Mouse (Mus musculus): ENCODE measurements around the gene Vmn1r44. TPM values are rescaled to one million over a fixed set of nuclear protein-coding genes. Genes with fewer than 3 reads are reported as not detected.
"Not testable (repeated sequence)": the region's sequence is repeated elsewhere in the genome, so short reads cannot be mapped to it uniquely, and the experiment has no call there.

The Vmn1r44 gene
- not detected in 2 replicates for polyA plus RNA-seq (2012; ENCODE audit: insufficient read depth, low replicate concordance)

DNA sequence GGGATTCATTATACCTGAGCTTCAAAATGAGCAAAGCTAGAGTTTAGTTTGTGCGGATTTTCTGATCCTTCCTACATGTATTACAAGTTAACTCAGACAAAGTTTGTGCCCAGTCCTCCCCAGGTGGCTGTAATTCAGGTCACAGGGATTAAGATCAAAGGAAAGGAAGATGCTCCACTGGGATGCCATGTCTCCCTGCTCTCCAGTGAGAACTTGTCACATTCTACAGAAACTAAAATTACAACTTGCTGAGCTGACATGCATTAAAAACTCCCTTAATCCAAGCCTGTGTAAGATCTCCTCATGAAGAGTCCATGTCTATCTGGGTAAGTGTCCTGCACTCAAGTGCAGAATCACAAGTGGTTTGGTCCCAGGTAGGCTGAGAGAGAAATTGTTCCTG, at the start of gene Vmn1r44:
Gene Vmn1r44 (plus strand): TSS at position 301 of the 400 bp plus-strand sequence.
- Histone ChIP-seq H3K36me3 (replicated peaks; ENCODE audit: low read length) (no peaks in the 10 kb centered on the region), H3K27me3 (replicated peaks) (no peaks in the 10 kb centered on the region), H3K4me1 (no peaks in the 10 kb centered on the region), H3K9me3 (no peaks in the 10 kb centered on the region), H3K4me3 (replicated peaks) (no peak within 1 kb of the TSS)
- TF ChIP-seq FLI1 (IDR thresholded peaks at IDR 0.05; ENCODE audit: low read length) (no peak), GATA1 (IDR thresholded peaks at IDR 0.05; ENCODE audit: borderline replicate concordance, low read length) (no peak)

DNA sequence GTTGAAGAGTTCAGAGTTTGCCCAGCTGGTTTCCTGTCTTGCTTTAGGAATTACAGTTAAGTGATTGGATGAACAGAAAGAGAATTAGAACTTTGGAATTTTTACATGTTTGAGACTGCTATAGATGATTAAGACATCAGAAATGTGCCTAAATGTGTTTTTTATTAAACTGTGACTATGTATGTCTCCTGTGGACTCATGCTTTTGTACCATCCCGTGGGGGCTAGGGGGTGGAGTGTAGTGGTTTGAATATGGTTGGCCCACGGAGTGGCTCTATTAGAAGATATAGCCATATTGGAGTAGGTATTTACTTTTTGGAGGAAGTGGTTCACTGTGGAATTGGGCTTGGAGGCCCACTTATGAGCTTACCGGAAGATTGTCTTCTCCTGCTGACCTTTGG, 25.9 kb upstream of the Vmn1r44 start:
- Histone ChIP-seq H3K27me3 (replicated peaks) (no peaks in the 10 kb centered on the region), H3K36me3 (replicated peaks; ENCODE audit: low read length) (no peaks in the 10 kb centered on the region), H3K4me1 (no peaks in the 10 kb centered on the region), H3K4me3 (replicated peaks) (no peak overlapping the region), H3K9me3 (peaks cover 30% of the 10 kb centered on the region)
- TF ChIP-seq GATA1 (IDR thresholded peaks at IDR 0.05; ENCODE audit: borderline replicate concordance, low read length) (no peak), FLI1 (IDR thresholded peaks at IDR 0.05; ENCODE audit: low read length) (no peak)

DNA sequence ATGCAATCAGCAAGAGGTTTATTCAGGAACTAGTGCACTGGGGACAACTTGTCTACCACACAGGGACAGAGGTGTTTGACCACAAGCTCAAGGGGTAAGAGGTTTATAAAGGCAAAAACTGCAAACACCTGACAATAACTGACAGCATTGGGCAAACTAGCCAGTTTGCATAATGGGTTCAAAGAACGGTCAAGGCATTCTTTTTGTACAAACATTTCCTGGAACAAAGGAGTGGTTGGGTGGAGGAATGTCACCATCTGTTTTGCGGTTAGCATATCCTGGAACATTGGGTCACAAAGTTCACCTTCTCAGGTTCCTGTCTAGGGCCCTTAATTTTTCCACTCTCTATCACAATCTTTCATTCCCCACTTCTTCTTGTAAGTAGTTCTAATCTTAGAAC, 23.6 kb upstream of the Vmn1r44 start:
- Histone ChIP-seq H3K4me3 (replicated peaks) (no peak overlapping the region), H3K27me3 (replicated peaks) (no peaks in the 10 kb centered on the region), H3K9me3 (peaks cover 43% of the 10 kb centered on the region), H3K4me1 (no peaks in the 10 kb centered on the region), H3K36me3 (replicated peaks; ENCODE audit: low read length) (no peaks in the 10 kb centered on the region)
- TF ChIP-seq FLI1 (IDR thresholded peaks at IDR 0.05; ENCODE audit: low read length): no peak
- no peak for TF ChIP-seq GATA1 (IDR thresholded peaks at IDR 0.05; ENCODE audit: borderline replicate concordance, low read length)

DNA sequence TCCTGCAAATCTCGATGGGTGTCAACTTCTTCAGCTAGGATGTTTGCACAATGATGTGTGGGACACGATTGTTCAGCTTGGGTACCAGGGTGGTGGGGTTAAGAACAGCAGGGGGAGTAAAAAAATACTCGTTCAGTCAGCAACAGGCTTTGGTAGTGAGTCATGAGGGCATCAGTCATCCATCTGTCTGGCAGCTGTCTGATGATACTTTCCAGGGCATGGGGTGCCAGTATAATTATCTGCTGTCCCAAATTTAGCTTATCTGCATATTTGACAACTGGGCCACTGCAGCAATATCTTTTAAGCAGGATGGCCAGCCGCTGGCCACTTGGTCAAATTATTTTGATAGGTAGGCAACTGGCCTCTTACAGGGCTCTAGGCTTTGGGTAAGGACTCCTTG, 19.7 kb upstream of the Vmn1r44 start:
- Histone ChIP-seq H3K36me3 (replicated peaks; ENCODE audit: low read length) (no peaks in the 10 kb centered on the region), H3K4me3 (replicated peaks) (no peak overlapping the region), H3K27me3 (replicated peaks) (no peaks in the 10 kb centered on the region), H3K9me3 (peaks cover 54% of the 10 kb centered on the region), H3K4me1 (no peaks in the 10 kb centered on the region)
- no peak for TF ChIP-seq FLI1 (IDR thresholded peaks at IDR 0.05; ENCODE audit: low read length)
- no peak for TF ChIP-seq GATA1 (IDR thresholded peaks at IDR 0.05; ENCODE audit: borderline replicate concordance, low read length)

DNA sequence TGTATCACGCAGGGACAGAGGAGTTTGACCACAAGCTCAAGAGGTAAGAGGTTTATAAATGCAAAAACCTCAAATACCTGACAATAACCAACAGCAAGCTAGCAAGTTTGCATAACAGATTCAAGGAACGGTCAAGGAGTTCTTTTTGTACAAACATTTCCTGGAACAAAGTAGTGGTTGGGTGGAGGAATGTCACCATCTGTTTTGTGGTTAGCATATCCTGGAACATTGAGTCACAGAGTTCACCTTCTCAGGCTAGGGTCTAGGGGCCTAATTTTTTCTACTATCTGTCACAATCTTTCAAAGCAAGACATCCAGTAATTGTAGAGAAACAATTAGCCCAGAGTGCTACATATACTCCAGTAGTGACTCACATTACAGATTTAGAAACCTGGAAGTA, 16.2 kb upstream of the Vmn1r44 start:
- Histone ChIP-seq H3K4me1 (no peaks in the 10 kb centered on the region), H3K27me3 (replicated peaks) (no peaks in the 10 kb centered on the region), H3K36me3 (replicated peaks; ENCODE audit: low read length) (no peaks in the 10 kb centered on the region), H3K4me3 (replicated peaks) (no peak overlapping the region), H3K9me3 (peaks cover 36% of the 10 kb centered on the region)
- TF ChIP-seq GATA1 (IDR thresholded peaks at IDR 0.05; ENCODE audit: borderline replicate concordance, low read length): no peak
- no peak for TF ChIP-seq FLI1 (IDR thresholded peaks at IDR 0.05; ENCODE audit: low read length)

DNA sequence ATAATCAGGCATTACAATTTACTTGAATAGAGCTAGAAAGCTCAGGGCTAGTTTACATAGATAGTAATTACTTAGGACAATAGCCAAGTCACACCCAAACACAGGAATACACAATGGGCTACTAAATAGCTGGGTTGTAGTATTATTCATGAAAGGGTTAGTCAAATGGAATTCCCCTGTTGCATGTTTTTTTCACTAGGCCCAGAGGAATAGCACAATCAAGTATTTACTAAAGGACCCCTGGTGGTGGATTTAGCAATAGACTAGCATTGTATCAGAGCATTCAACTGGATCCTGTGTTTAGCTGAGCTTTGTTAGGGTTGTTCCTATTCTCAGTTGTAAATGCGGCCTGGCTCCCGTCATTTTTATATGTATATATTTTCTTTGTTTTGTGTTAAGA, 15.5 kb upstream of the Vmn1r44 start:
- Histone ChIP-seq H3K4me1 (no peaks in the 10 kb centered on the region), H3K27me3 (replicated peaks) (no peaks in the 10 kb centered on the region), H3K36me3 (replicated peaks; ENCODE audit: low read length) (no peaks in the 10 kb centered on the region), H3K4me3 (replicated peaks) (no peak overlapping the region), H3K9me3 (peaks cover 35% of the 10 kb centered on the region)
- TF ChIP-seq GATA1 (IDR thresholded peaks at IDR 0.05; ENCODE audit: borderline replicate concordance, low read length) (no peak), FLI1 (IDR thresholded peaks at IDR 0.05; ENCODE audit: low read length) (no peak)

DNA sequence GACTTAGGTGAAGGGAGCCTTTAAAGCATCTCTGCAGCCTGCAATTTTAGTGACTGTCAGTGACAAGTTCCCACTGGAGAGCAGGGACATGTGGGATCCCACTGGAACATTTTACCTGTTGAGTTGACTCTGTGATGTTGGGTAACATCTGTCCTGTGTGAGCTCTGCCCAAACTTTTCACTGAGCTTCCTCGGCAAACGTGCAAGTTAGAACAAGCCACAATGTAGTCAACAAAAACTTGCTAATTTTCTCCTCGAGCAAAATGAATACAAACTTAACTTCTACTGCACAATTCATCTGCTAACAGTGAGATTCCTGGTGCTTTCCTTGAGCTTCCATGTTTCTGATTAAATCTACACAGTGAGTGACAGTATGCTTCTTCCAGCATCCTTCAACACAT, 7.1 kb upstream of the Vmn1r44 start, which contains the start of the genes Vmn1r42 and Vmn1r43:
Gene Vmn1r42 (minus strand): TSS at position 101 of the 400 bp plus-strand sequence.
Gene Vmn1r43 (minus strand): TSS at position 101 of the 400 bp plus-strand sequence.
- not testable (repeated sequence) for H3K9me3 ChIP-seq; H3K36me3 ChIP-seq (replicated peaks; ENCODE audit: low read length); H3K4me3 ChIP-seq (replicated peaks); H3K4me1 ChIP-seq; H3K27me3 ChIP-seq (replicated peaks)

DNA sequence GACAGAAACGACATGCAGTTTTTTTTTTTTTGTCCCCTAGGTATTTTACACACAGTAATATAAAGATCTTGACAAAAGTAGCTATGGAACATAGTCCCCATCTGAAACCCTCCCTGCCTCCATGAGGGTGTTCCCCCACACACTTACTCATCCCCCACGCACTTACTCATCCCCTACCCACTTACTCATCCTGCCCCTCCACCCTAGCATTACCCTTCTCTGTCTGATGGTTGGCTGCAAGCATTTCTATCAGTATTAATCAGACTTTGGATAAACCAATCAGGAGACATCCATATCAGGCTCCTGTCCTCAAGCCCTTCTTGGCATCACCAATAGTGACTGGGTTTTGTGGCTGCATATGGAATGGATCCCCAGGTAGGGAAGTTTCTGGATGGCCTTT, 6.5 kb upstream of the Vmn1r44 start:
- H3K9me3 ChIP-seq: no peaks in the 10 kb centered on the region
- H3K4me3 ChIP-seq (replicated peaks): no peak overlapping the region
- no peaks in the 10 kb centered on the region for H3K36me3 ChIP-seq (replicated peaks; ENCODE audit: low read length)
- TF ChIP-seq GATA1 (IDR thresholded peaks at IDR 0.05; ENCODE audit: borderline replicate concordance, low read length): no peak
- no peak for TF ChIP-seq FLI1 (IDR thresholded peaks at IDR 0.05; ENCODE audit: low read length)
- no peaks in the 10 kb centered on the region for H3K4me1 ChIP-seq
- no peaks in the 10 kb centered on the region for H3K27me3 ChIP-seq (replicated peaks)

DNA sequence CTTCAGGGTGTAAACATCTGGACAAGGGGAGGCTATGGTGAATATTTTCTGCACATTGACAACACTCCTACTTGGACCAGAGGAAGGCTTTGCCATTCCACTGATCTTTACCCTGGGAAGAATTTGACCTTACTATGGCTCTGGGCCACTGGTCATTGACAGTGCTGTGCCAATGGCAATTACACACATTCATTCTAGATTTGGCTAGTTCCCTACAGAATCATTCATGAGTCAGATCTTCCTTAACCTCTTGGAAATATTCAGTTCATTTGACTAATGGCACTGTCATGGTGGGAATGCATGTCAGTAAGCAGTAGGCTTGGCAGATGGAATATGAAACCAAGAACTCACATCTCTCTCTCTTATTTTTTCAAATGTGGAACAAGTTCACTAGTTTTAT, 2.6 kb upstream of the Vmn1r44 start:
- no peak overlapping the region for H3K4me3 ChIP-seq (replicated peaks)
- H3K4me1 ChIP-seq: no peaks in the 10 kb centered on the region
- H3K9me3 ChIP-seq: no peaks in the 10 kb centered on the region
- H3K27me3 ChIP-seq (replicated peaks): no peaks in the 10 kb centered on the region
- H3K36me3 ChIP-seq (replicated peaks; ENCODE audit: low read length): no peaks in the 10 kb centered on the region
- TF ChIP-seq FLI1 (IDR thresholded peaks at IDR 0.05; ENCODE audit: low read length) (no peak), GATA1 (IDR thresholded peaks at IDR 0.05; ENCODE audit: borderline replicate concordance, low read length) (no peak)

DNA sequence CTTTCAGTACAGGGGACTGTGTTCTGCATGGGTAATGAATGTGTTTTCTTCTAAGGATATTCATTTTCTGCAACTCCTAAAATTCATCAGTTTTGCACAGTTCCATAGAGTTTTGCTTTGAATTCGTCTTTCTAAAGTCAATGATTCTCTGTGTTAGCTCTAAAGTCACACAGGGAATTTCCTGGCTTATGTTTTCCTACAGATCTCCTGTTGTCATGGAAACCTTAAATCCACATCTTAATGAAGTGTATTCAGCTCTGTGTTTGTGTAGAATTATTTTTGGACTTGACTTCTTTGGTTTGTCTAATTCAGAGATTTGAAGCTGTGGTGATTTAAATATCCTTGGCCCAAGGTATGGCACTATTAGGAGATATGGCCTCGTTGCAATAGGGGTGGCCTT, 352 bp downstream of the Vmn1r44 start:
- no peaks in the 10 kb centered on the region for H3K27me3 ChIP-seq (replicated peaks)
- no peaks in the 10 kb centered on the region for H3K9me3 ChIP-seq
- H3K4me3 ChIP-seq (replicated peaks): no peak overlapping the region
- TF ChIP-seq FLI1 (IDR thresholded peaks at IDR 0.05; ENCODE audit: low read length): no peak
- TF ChIP-seq GATA1 (IDR thresholded peaks at IDR 0.05; ENCODE audit: borderline replicate concordance, low read length): no peak
- H3K4me1 ChIP-seq: no peaks in the 10 kb centered on the region
- H3K36me3 ChIP-seq (replicated peaks; ENCODE audit: low read length): no peaks in the 10 kb centered on the region

DNA sequence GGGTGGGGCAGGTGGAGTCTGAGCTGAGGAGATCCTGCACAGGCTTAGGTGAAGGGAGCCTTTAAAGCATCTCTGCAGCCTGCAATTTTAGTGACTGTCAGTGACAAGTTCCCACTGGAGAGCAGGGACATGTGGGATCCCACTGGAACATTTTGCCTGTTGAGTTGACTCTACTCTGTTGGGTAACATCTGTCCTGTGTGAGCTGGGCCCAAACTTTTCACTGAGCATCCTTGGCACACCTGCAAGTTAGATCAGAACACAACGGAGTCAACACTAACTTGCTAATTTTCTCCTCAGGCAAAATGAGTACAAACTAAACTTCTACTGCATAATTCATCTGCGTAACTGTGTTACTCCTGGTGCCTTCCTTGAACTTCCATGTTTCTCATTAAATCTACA, 57.0 kb downstream of the Vmn1r44 start, which contains the start of gene Vmn1r45:
Gene Vmn1r45 (minus strand): TSS at position 101 of the 400 bp plus-strand sequence.
- not testable (repeated sequence) for H3K27me3 ChIP-seq (replicated peaks); H3K4me1 ChIP-seq; H3K36me3 ChIP-seq (replicated peaks; ENCODE audit: low read length); H3K9me3 ChIP-seq; H3K4me3 ChIP-seq (replicated peaks)

Measured in megakaryocyte, embryonic 14.5 days (primary cell).